Mouse (Mus musculus) hindbrain, postnatal 0 days (tissue): ENCODE measurements around the gene Hsp90ab1. TPM values are rescaled to one million over a fixed set of nuclear protein-coding genes. Genes with fewer than 3 reads are reported as not detected.

Experiments
- ATAC-seq: fragments of 200-750 bp; cut with Nextera tagmentation; 2 replicates; pipeline ENCODE4 v1.8.0; 2017; ENCODE audit warnings: mild to moderate bottlenecking, moderate TSS enrichment, moderate library complexity
- DNase-seq: peaks from one replicate; pipeline ENCODE4 v3.0.0-alpha.2; 2015; ENCODE audit warnings: low spot score
- H3K27ac ChIP-seq: fragments of 300-500 bp; sonication (generic); 2 replicates; pipeline ENCODE4 v1.5.1; 2014; ENCODE audit warnings: mild to moderate bottlenecking
- H3K27me3 ChIP-seq: fragments of 300-500 bp; sonication (generic); 2 replicates; pipeline ENCODE4 v1.6.1; 2014; ENCODE audit warnings: low read length, mixed read lengths; ENCODE audit not compliant: insufficient read depth
- H3K36me3 ChIP-seq: fragments of 300-500 bp; sonication (generic); 2 replicates; pipeline ENCODE4 v1.6.1; 2014; ENCODE audit warnings: low read length, mixed read lengths; ENCODE audit not compliant: insufficient read depth
- H3K4me1 ChIP-seq: fragments of 300-500 bp; sonication (generic); 2 replicates; pipeline ENCODE4 v1.6.1; 2014; ENCODE audit warnings: antibody characterized with exemption, low read length, mixed read lengths; ENCODE audit not compliant: insufficient read depth
- H3K4me2 ChIP-seq: fragments of 300-500 bp; sonication (generic); 2 replicates; pipeline ENCODE4 v1.6.1; 2014; ENCODE audit warnings: low read depth, mild to moderate bottlenecking, low read length, moderate library complexity, mixed read lengths
- H3K4me3 ChIP-seq: fragments of 300-500 bp; sonication (generic); 2 replicates; pipeline ENCODE4 v1.5.1; 2014; ENCODE audit warnings: low read length
- H3K9ac ChIP-seq: fragments of 300-500 bp; sonication (generic); replicated peaks from 2 replicates; pipeline ENCODE4 v1.6.1; 2014; ENCODE audit warnings: mild to moderate bottlenecking, low read length, moderate library complexity, mixed read lengths
- H3K9me3 ChIP-seq: fragments of 300-500 bp; sonication (generic); 2 replicates; pipeline ENCODE4 v1.6.1; 2016; ENCODE audit warnings: low read length, mixed read lengths
- CTCF ChIP-seq: IDR thresholded peaks from 2 replicates; pipeline ENCODE4 v1.5.1; 2016; ENCODE audit warnings: antibody characterized with exemption, control low read depth, low read depth
- WGBS: fragments of 180-500 bp; shearing (Covaris S2); extraction: QIAGEN DNeasy Blood & Tissue Kit; methylation state at CpG from one replicate; pipeline ENCODE4 v1.1.7; 2014; 5-methylcytosine and 5-hydroxymethylcytosine counted together
- polyA plus RNA-seq: library from polyadenylated mRNA; unstranded; fragments of >200 nt; fragmentation: Nextera tagmentation; extraction: Ambion mirVana; gene quantifications from 2 replicates; pipeline ENCODE4 v1.2.1, GENCODE M21; 2015
- total RNA-seq: library from RNA; depleted of rRNA; stranded (reverse); fragments of >200 nt; gene quantifications from 2 replicates; pipeline ENCODE4 v1.2.3, GENCODE M21; 2014

Hsp90ab1 gene
- total and polyA plus RNA-seq, 2 experiments from 2014 or later = 982 to 1,504 TPM

DNA sequence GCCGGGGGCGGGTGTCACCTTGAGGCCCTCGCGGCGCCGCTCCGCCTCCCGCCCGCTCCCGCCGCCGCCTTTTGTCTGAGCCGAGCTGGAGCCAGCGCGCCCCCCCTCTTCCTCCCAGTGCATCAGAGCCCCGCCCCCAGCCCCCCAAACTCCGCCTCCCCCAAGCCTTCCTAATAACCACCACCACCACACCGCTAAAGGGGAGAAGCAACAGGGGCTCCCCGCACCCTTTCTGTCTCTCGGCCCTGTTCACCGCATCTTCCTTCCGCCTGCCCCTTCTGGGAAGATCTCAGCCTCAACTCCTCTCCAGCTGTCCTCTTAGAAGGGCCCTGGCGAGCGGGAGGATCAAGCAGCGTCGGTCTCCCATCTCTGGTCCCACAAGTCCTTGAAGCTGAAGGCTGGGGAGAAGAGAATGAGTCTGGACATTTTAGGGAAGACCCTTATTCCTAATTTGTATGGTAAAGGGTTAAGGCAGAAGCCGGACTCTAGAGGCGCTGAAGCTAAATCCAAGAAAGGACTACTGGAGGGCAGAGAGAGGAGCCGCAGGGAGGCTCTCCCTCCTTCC, 23.4 kb downstream of the Hsp90ab1 start, which contains the start of gene Tmem151b:
Tmem151b (minus strand) TSS at position 61 of the 565 bp plus-strand sequence.
- peak within 1 kb of the TSS; percentile 99 for H3K9ac ChIP-seq
- peaks cover 7% of the 10 kb centered on the region; the same call in 1 of the 2 replicates for H3K27me3 ChIP-seq
- H3K4me3 ChIP-seq = peak within 1 kb of the TSS; percentile 82
- DNase-seq = peak; percentile 82
- 0 out of 2 replicates have a peak, but pooled peaks cover 2% of the 10 kb centered on the region for H3K36me3 ChIP-seq
- peak; percentile 55 for ATAC-seq
- no peaks in the 10 kb centered on the region for H3K9me3 ChIP-seq
- WGBS = 1% methylated on average over 16 of the region's 29 CpGs
- peak within 1 kb of the TSS; percentile 72 for H3K4me2 ChIP-seq
- TF ChIP-seq CTCF = peak; percentile 31
- H3K4me1 ChIP-seq = no peaks in the 10 kb centered on the region; the same call in 1 of the 2 replicates
- H3K27ac ChIP-seq = peak within 1 kb of the TSS; percentile 97

DNA sequence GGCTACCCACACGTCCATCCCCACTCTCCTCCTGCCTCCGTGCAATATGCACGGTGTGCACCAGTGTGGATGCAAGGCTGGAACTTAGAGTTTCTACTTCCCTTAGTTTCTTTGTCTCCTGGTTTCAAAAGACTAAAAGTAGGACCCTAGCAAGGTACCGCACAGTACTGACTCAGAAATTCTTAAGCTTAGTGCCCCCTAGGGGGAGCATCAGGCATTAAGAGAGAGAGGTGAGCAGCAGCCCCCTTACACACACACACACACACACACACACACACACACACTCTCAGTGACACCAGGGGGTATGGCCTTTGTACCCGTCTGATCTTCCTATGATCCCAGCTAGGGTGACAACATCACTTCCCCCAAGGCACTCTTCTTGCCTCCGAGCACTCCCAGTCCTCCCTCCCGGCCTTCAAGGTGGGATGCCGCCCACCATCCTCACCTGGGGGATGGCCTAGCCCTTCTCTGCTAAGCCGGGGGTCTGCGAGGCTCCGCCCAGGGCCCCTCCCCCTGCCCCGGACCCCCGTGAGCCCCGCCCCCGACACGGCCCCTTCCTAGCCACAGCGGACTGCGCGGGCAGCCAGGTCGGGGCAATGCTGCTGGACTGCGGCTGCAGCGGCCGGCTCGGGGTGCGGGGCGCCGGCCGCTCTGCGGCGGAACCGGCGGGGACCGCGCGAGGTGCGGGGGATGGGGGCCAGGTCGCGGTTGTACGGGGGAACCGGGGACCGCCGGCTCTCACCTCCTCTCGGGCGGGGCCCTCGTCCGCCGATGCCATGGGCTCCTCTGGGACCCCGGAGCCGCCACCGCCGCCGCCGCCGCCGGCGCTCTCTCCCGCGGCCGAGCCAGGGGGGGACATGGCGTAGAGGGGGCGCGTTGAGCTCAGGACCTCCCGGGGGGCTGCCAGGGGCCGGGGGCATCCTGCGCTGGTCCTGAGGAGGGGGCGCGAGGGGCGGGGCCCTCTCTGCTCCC, 24.2 kb downstream of the Hsp90ab1 start:
- no peaks in the 10 kb centered on the region for H3K9me3 ChIP-seq
- H3K27me3 ChIP-seq = peaks cover 7% of the 10 kb centered on the region; the same call in 1 of the 2 replicates
- peak; percentile 74 for TF ChIP-seq CTCF
- H3K36me3 ChIP-seq = 0 out of 2 replicates have a peak, but pooled peaks cover 2% of the 10 kb centered on the region
- peak overlapping the region; percentile 99 for H3K9ac ChIP-seq
- ATAC-seq (peak; percentile 77), DNase-seq (peak; percentile 85)
- no peaks in the 10 kb centered on the region; the same call in 1 of the 2 replicates for H3K4me1 ChIP-seq
- H3K4me2 ChIP-seq = peak overlapping the region; percentile 72
- peak overlapping the region; percentile 82 for H3K4me3 ChIP-seq
- peak overlapping the region; percentile 97 for H3K27ac ChIP-seq
- WGBS = 11% methylated on average over 19 of the region's 68 CpGs

DNA sequence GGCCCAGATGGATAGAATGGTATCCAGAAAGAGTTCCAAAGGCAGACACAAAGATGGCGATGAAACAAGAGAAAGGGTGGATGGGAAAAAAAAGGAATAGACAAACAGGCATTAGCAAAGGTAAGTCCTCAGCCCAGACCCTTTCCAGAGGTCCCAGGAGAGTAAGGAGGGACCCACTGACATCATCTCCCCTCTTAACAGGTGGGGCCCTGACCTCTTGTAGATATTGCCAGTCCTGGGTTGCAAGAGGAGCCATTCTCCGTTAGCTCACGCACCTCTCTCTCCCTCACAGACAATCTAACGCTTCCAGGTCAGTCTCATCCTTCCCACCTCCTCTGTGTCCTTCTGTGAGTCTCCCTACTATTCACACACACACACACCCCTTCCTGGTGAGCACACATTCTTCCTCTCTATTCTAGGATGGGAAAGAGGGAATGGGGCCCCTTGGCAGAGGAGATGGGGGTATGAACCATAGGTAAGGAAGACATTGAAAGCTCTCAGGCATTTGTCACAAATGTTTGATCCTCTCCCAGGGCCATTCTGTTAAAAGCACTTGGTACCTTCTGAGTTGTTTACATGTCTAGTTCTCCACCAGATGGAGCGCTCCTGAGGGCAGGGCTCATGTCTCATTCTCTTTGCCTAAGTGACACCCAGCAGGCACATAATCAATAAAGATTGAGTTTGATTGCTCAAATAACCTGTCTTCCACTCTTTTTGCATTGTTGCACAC, 25.4 kb downstream of the Hsp90ab1 start:
- peak; percentile 40 for TF ChIP-seq CTCF
- H3K4me3 ChIP-seq = peak overlapping the region; percentile 82
- 84% methylated on average over 5 of the region's 5 CpGs for WGBS
- peak overlapping the region; percentile 72 for H3K4me2 ChIP-seq
- ATAC-seq (no peak), DNase-seq (no peak)
- peaks cover 7% of the 10 kb centered on the region; the same call in 1 of the 2 replicates for H3K27me3 ChIP-seq
- H3K27ac ChIP-seq = peak overlapping the region; percentile 97; the same call in 1 of the 2 replicates
- H3K9me3 ChIP-seq = no peaks in the 10 kb centered on the region
- H3K36me3 ChIP-seq = 0 out of 2 replicates have a peak, but pooled peaks cover 2% of the 10 kb centered on the region
- H3K9ac ChIP-seq = peak overlapping the region; percentile 99; the same call in 1 of the 2 replicates
- no peaks in the 10 kb centered on the region; the same call in 1 of the 2 replicates for H3K4me1 ChIP-seq

DNA sequence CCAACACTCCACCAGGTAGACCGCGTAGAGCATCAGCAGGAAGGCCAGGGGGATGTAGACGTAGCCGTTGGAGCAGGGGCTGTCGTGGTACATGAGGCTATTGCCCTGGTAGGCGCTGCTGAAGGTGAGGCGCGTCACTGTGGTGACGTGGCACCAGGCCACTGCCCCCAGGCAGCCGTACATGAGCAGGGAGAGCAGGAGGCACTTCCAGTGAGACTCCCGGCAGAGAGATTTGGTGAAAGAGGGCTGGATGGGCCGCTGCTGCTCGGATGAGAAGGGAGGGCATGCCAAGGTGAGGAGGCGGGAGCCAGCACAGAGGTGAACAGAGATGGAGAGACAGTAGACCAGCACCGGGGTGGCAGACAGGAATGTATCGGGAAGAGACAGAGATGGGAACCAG, 26.1 kb downstream of the Hsp90ab1 start:
- peaks cover 7% of the 10 kb centered on the region; the same call in 1 of the 2 replicates for H3K27me3 ChIP-seq
- no peak overlapping the region for H3K4me3 ChIP-seq
- DNase-seq = no peak
- no peak overlapping the region for H3K27ac ChIP-seq
- TF ChIP-seq CTCF = no peak
- WGBS = 62% methylated on average over 16 of the region's 16 CpGs
- H3K36me3 ChIP-seq = 0 out of 2 replicates have a peak, but pooled peaks cover 2% of the 10 kb centered on the region
- peaks cover 2% of the 10 kb centered on the region; the same call in 1 of the 2 replicates for H3K4me1 ChIP-seq
- peak overlapping the region; percentile 72; the same call in 1 of the 2 replicates for H3K4me2 ChIP-seq
- ATAC-seq = no peak
- H3K9ac ChIP-seq = no peak overlapping the region
- no peaks in the 10 kb centered on the region for H3K9me3 ChIP-seq

DNA sequence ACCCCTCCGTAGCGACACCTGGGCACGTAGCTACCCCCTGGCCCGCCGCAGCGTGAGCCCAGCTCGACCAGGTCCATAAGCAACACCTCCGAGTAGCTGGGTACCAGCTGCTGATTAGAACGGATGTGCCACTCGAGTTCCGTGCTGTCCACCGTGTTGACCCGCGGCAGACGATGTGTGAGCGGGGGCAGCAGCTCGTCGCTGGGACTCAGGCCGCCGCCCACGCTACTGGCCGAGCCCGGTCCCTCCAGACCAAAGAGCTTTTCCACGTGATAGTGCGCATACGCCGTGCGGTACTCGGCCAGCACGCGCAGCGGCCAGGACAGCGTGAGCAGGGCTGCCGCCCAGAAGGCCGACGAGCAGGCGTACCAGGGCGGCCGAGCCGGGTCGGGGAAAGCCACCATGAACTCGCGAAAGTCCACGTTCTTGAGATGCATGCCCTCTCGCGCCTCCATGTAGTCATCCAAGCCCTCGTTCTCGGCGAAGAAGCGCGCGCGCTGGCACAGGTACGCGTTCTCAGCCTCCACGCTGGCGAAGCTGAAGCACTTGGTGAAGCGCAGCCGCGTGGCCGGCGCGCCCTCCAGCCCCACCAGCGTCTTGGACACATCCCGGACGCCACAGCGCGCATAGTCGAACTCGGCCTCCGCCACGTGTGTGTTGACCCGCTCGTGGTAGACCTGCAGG, 27.7 kb downstream of the Hsp90ab1 start:
- H3K9ac ChIP-seq = peak overlapping the region; percentile 13; the same call in 1 of the 2 replicates
- DNase-seq (no peak), ATAC-seq (no peak)
- peak overlapping the region; percentile 56; the same call in 1 of the 2 replicates for H3K27ac ChIP-seq
- H3K4me1 ChIP-seq = peaks cover 2% of the 10 kb centered on the region; the same call in 1 of the 2 replicates
- 14% methylated on average over 74 of the region's 74 CpGs for whole genome bisulfite sequencing
- H3K9me3 ChIP-seq = no peaks in the 10 kb centered on the region
- H3K27me3 ChIP-seq = peaks cover 7% of the 10 kb centered on the region; the same call in 1 of the 2 replicates
- H3K4me3 ChIP-seq = 0 out of 2 replicates have a peak overlapping the region, but pooled peaks have one; percentile 3
- H3K4me2 ChIP-seq = peak overlapping the region; percentile 39
- H3K36me3 ChIP-seq = 0 out of 2 replicates have a peak, but pooled peaks cover 2% of the 10 kb centered on the region
- no peak for TF ChIP-seq CTCF
